Mouse (Mus musculus): Measurements from ENCODE around the gene Fhit. TPM values are rescaled to one million over a fixed set of nuclear protein-coding genes. Genes with fewer than 3 reads are reported as not detected.

Gene Fhit
- polyA plus RNA-seq, 1 experiment from 2014 or later = 4.8 TPM

DNA sequence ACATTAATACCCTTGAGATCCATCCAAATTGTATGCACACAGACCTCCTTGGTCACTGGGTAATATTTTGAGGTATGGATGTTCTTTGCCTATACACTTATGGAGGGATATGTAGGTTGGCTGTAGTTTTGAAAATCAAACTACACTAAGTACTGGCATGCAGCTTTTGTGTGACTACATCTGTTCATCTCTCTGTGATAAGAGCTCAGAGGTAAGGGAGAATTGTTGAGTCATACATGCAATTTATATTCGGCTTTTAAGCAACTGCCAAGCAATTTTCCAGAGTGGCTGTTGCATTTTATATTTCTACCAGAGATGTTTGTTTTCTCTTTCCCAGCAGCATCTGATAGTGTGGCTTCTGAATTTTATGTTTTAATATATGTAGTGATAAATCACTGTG, 1374.4 kb downstream of the Fhit start:
- no peak overlapping the region for H3K4me2 ChIP-seq
- ATAC-seq (ENCODE audit: insufficient number of reproducible peaks, insufficient read depth, low FRiP score, low TSS enrichment, low read depth) = no peak
- H3K9ac ChIP-seq (replicated peaks) = no peak overlapping the region
- H3K36me3 ChIP-seq = no peaks in the 10 kb centered on the region
- H3K4me3 ChIP-seq (replicated peaks) = no peak overlapping the region
- no peaks in the 10 kb centered on the region for H3K27me3 ChIP-seq
- H3K4me1 ChIP-seq (replicated peaks) = no peaks in the 10 kb centered on the region
- no peaks in the 10 kb centered on the region for H3K9me3 ChIP-seq
- WGBS = 88% methylated on average over 1 of the region's 1 CpGs
- no peak overlapping the region for H3K27ac ChIP-seq

DNA sequence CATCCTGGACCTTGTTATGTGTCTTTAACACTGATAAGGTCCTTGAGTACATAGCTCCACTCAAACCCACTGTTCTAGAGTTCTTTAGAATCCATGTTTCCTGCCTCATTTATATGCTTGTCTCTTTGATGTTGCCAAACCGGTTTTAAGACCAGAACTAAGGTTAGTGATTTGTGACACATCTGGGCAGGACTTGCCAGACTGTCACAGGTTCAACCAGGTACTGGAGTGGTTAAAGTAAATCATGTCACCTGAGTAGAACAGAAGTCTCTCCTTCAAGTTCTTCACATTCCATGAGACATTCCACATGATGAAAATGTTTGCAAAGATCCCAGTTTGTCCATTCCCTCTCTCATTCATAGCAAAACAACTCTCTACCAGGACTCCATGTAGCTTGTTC, 1376.0 kb downstream of the Fhit start:
- Histone ChIP-seq H3K27ac (no peak overlapping the region), H3K27me3 (no peaks in the 10 kb centered on the region), H3K36me3 (no peaks in the 10 kb centered on the region), H3K4me3 (replicated peaks) (no peak overlapping the region), H3K9me3 (no peaks in the 10 kb centered on the region), H3K9ac (replicated peaks) (no peak overlapping the region), H3K4me2 (no peak overlapping the region), H3K4me1 (replicated peaks) (no peaks in the 10 kb centered on the region)
- 38% methylated on average over 1 of the region's 1 CpGs for WGBS
- ATAC-seq (ENCODE audit: insufficient number of reproducible peaks, insufficient read depth, low FRiP score, low TSS enrichment, low read depth) = no peak

DNA sequence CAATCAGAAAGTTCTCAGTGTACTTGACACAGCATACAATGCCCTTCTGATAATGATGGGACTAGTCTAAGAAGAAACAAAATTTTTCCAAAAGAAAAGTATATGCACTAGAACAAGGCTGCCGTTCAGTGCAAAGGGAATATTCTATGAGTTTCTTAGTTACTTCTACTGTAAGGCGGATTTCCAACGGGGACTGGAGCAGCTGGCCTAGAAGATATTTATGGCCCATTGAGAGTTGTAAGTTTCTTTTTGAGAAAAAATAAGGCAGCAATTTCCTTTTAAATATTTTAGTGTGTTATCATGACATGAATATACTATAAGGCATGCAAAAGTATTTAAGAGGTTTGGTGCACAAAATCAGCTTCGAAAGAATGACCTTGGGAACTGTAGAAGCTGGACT, 1410.5 kb downstream of the Fhit start:
- Histone ChIP-seq H3K9ac (replicated peaks) (no peak overlapping the region), H3K4me3 (replicated peaks) (no peak overlapping the region), H3K4me1 (replicated peaks) (no peaks in the 10 kb centered on the region), H3K36me3 (no peaks in the 10 kb centered on the region), H3K27ac (no peak overlapping the region), H3K4me2 (no peak overlapping the region), H3K9me3 (no peaks in the 10 kb centered on the region), H3K27me3 (no peaks in the 10 kb centered on the region)
- no peak for ATAC-seq (ENCODE audit: insufficient number of reproducible peaks, insufficient read depth, low FRiP score, low TSS enrichment, low read depth)
- 84% methylated on average over 4 of the region's 4 CpGs for WGBS

DNA sequence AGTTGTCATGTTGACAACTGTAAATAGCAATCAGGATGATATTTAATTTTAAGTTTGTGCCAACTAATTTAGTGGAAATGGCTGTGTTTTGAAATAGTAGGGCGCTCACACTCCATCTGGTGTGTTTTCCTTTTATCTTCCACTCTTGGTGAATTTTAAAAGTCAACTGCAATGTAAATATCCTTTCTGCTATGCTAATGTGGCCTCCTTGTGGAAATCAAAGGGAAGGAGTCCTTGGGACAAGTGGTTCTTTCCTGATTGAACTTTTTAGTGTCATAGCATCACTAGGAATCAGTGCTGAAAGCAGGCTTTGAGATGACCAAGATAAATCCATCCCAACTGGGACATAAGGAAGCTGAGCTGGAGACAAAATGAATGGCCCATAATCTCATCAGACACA, 1413.1 kb downstream of the Fhit start:
- Histone ChIP-seq H3K9ac (replicated peaks) (no peak overlapping the region), H3K27ac (no peak overlapping the region), H3K4me3 (replicated peaks) (no peak overlapping the region), H3K4me2 (no peak overlapping the region), H3K9me3 (no peaks in the 10 kb centered on the region), H3K4me1 (replicated peaks) (no peaks in the 10 kb centered on the region), H3K27me3 (no peaks in the 10 kb centered on the region), H3K36me3 (no peaks in the 10 kb centered on the region)
- ATAC-seq (ENCODE audit: insufficient number of reproducible peaks, insufficient read depth, low FRiP score, low TSS enrichment, low read depth) = no peak
- 80% methylated on average over 1 of the region's 1 CpGs for WGBS

DNA sequence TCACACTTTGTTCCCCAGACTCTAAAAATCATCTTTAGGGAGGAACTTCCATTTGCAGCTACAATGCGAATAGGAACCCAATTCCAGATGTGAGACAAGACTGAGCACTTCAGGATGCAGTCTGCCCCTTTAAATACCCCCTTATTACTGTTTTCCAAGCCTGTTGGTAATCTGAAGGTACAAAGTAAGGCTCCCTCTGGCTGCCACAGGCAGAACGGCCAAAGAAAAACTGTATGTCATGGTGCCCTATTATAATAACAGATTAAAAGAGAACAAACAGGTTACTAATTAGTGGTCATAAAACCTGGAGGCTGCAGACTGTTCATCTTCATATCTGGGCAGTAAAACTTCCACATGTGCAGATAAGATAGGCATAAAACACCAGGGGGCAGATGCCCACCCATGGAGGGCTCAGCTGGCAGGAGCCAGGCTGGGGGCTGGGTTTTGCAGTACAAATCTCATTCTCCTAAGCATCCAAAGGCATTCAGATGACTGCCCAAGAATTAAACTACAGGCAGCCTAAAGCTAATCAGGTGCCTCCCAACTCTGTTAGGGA, 1439.8 kb downstream of the Fhit start:
- H3K4me3 ChIP-seq (replicated peaks) = no peak overlapping the region
- no peaks in the 10 kb centered on the region for H3K36me3 ChIP-seq
- H3K27me3 ChIP-seq = no peaks in the 10 kb centered on the region
- no peaks in the 10 kb centered on the region for H3K9me3 ChIP-seq
- no peak for ATAC-seq (ENCODE audit: insufficient number of reproducible peaks, insufficient read depth, low FRiP score, low TSS enrichment, low read depth)
- no peak overlapping the region for H3K27ac ChIP-seq
- 26% methylated on average over 2 of the region's 2 CpGs for WGBS
- H3K4me1 ChIP-seq (replicated peaks) = no peaks in the 10 kb centered on the region
- no peak overlapping the region for H3K4me2 ChIP-seq
- H3K9ac ChIP-seq (replicated peaks) = no peak overlapping the region

DNA sequence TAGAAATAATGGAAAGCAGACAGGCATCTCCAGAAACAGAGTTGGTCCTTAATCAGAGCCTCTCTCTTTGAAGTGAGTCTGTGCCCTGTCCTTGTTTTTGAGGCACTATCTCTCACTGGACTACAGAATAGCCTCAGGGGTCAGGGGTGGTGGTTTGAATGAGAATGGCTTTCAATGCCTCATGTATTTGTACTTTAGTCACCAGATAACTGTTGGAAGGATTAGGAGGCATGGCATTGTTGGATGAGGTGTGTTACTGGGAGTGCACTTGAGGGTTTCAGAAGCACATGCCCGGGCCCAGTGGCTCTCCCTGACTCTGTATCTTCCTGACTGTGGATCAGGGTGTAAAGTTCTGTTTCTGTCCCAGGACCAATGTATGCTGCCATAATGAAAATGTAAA, 1463.2 kb downstream of the Fhit start:
- WGBS = 81% methylated on average over 1 of the region's 1 CpGs
- Histone ChIP-seq H3K4me2 (no peak overlapping the region), H3K9me3 (no peaks in the 10 kb centered on the region), H3K9ac (replicated peaks) (no peak overlapping the region), H3K4me1 (replicated peaks) (peaks cover 3% of the 10 kb centered on the region; the same call in 1 of the 2 replicates), H3K4me3 (replicated peaks) (no peak overlapping the region), H3K27me3 (no peaks in the 10 kb centered on the region), H3K27ac (no peak overlapping the region), H3K36me3 (no peaks in the 10 kb centered on the region)
- no peak for ATAC-seq (ENCODE audit: insufficient number of reproducible peaks, insufficient read depth, low FRiP score, low TSS enrichment, low read depth)

DNA sequence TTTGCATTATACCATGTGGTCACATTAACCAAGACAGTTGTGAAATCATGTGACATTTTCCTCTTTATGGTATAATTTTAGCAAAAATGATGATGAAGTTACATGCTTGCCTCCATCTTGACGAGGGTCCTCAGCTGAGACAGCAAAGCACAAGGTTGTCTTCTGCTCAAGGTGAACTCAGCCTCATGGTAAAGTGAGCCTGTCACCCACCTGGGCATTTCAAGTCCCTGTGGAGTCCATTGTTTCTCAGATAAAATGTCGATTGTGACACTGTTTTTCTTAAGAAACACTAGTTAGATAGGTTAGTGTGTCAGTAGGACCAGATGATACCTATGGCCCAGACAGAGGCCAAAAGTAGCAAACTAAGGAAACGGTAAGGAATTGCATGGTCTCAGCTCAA, 1464.7 kb downstream of the Fhit start:
- Histone ChIP-seq H3K9me3 (no peaks in the 10 kb centered on the region), H3K27ac (no peak overlapping the region), H3K4me3 (replicated peaks) (no peak overlapping the region), H3K4me1 (replicated peaks) (peaks cover 3% of the 10 kb centered on the region; the same call in 1 of the 2 replicates), H3K27me3 (no peaks in the 10 kb centered on the region), H3K9ac (replicated peaks) (no peak overlapping the region), H3K4me2 (no peak overlapping the region), H3K36me3 (no peaks in the 10 kb centered on the region)
- WGBS = 85% methylated on average over 3 of the region's 3 CpGs
- ATAC-seq (ENCODE audit: insufficient number of reproducible peaks, insufficient read depth, low FRiP score, low TSS enrichment, low read depth) = no peak

DNA sequence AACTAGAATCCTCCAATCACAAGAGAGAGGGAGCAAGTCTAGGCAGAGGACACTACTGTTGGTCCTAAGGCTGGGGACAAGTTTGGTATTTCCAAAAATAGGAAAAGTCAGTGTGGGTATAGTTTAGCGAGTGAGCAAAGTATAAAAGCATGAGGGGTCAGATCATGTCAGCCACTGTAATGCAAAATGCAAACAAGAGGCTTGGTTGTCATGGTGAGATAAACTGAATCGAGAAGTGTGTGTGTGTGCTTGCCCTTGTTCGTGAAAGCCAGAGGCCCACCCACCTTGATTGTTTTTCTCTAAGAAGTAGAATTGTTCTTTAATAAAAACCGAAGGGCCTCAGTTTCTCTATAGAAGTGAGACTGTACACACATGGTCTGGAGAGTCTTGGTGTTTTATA, 1465.8 kb downstream of the Fhit start:
- Histone ChIP-seq H3K36me3 (no peaks in the 10 kb centered on the region), H3K9me3 (no peaks in the 10 kb centered on the region), H3K27ac (no peak overlapping the region), H3K9ac (replicated peaks) (no peak overlapping the region), H3K27me3 (no peaks in the 10 kb centered on the region), H3K4me3 (replicated peaks) (no peak overlapping the region), H3K4me2 (no peak overlapping the region), H3K4me1 (replicated peaks) (peaks cover 3% of the 10 kb centered on the region; the same call in 1 of the 2 replicates)
- no peak for ATAC-seq (ENCODE audit: insufficient number of reproducible peaks, insufficient read depth, low FRiP score, low TSS enrichment, low read depth)
- 83% methylated on average over 4 of the region's 4 CpGs for WGBS

DNA sequence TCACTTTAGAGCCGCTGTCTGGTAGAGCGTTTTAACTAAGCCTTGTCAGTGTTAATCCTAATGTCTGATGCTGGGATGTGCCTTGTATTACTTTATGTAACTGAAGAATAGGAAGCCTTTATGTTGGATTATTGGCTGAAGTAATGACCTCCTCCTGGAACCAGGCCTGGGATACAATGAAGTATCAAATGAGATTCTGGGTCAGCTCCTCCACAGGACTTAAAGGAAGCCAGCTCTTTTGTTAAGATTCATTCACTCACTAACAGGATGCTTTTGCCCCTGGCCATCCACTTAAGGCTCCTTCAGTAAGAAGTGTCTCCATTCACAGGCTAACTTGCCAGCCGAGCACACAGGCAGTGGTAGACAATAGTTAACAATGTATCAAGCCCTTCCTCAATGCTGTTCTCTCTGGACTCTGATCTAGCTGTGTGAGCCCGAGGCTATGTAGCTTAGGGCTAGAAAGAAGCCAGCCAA, 1466.6 kb downstream of the Fhit start:
- Histone ChIP-seq H3K36me3 (no peaks in the 10 kb centered on the region), H3K4me1 (replicated peaks) (peaks cover 3% of the 10 kb centered on the region; the same call in 1 of the 2 replicates), H3K9me3 (no peaks in the 10 kb centered on the region), H3K27ac (no peak overlapping the region), H3K4me2 (no peak overlapping the region), H3K27me3 (no peaks in the 10 kb centered on the region), H3K9ac (replicated peaks) (no peak overlapping the region), H3K4me3 (replicated peaks) (no peak overlapping the region)
- 88% methylated on average over 4 of the region's 4 CpGs for WGBS
- no peak for ATAC-seq (ENCODE audit: insufficient number of reproducible peaks, insufficient read depth, low FRiP score, low TSS enrichment, low read depth)

DNA sequence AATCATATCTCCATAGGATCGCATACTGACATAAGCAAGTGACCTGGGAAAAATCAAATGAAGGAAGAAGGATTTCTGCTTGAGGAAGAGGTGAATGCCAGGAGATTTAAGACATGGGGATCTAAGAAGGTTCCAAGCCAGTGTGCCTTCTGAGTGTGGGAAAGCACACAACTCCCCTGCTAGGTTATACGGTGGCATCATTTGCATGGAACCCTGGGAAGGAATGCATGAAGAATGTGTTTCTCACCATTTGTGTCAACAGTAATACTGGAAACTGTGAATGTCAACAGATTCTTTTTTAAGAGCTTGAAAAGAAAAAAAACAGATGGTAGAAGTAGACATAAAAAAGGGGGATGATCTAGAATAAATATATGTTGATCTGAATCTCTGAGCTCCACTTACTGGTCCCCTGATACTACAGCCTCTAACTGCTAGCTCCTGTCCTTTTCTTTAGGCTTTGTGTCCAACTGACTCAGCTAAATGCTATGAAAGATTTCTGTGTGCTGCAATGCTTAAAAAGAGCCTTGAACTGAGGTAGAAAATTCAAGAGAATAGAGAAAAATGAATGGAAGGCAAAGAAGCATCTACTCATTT, 1473.1 kb downstream of the Fhit start:
- no peak overlapping the region for H3K4me3 ChIP-seq (replicated peaks)
- WGBS = 73% methylated on average over 2 of the region's 2 CpGs
- no peak overlapping the region for H3K27ac ChIP-seq
- H3K27me3 ChIP-seq = no peaks in the 10 kb centered on the region
- no peaks in the 10 kb centered on the region for H3K9me3 ChIP-seq
- no peak for ATAC-seq (ENCODE audit: insufficient number of reproducible peaks, insufficient read depth, low FRiP score, low TSS enrichment, low read depth)
- H3K4me2 ChIP-seq = no peak overlapping the region
- no peaks in the 10 kb centered on the region for H3K36me3 ChIP-seq
- no peak overlapping the region for H3K9ac ChIP-seq (replicated peaks)
- H3K4me1 ChIP-seq (replicated peaks) = no peaks in the 10 kb centered on the region

DNA sequence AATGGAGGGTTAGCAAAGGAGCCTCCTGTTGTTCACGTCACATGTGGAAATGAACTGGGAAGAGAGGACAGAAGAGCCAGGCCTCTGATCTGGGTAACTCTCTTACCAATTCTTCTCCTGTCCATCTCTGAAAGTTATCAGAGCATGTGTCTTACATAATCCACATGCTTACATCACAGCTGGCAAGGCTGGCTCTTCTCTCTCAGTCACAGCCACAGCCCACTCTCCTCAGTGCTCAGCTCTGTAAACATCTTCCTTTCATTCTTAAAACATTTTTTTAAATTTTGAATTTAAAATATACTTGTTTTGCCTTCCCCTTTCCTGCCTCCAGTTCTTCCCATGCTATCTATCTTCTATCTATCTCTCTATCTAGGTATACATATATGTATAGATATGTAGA, 1477.5 kb downstream of the Fhit start:
- Histone ChIP-seq H3K9me3 (no peaks in the 10 kb centered on the region), H3K36me3 (no peaks in the 10 kb centered on the region), H3K9ac (replicated peaks) (no peak overlapping the region), H3K27me3 (no peaks in the 10 kb centered on the region), H3K4me1 (replicated peaks) (no peaks in the 10 kb centered on the region), H3K4me2 (no peak overlapping the region), H3K4me3 (replicated peaks) (no peak overlapping the region), H3K27ac (no peak overlapping the region)
- no peak for ATAC-seq (ENCODE audit: insufficient number of reproducible peaks, insufficient read depth, low FRiP score, low TSS enrichment, low read depth)
- WGBS = 58% methylated on average over 1 of the region's 1 CpGs

DNA sequence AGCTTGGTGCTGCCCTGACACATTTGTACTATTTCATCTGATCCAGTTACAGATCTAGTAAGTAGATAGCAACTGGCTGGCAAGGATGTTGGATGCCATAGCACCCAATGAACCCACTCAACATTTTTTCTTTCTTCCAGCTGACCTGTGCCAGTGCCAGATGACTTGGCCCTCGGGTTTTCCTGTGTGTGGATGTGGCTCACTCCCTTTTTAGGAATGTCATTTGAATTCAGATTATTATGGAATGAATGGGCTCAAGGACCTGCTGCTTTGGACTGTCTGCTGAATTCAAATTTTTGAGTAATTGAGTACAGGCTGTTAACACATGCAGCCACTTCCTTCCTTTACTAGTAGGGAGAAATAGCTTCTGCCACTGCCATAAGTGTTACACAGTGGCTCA, 1489.1 kb downstream of the Fhit start:
- H3K4me3 ChIP-seq (replicated peaks) = no peak overlapping the region
- H3K36me3 ChIP-seq = no peaks in the 10 kb centered on the region
- ATAC-seq (ENCODE audit: insufficient number of reproducible peaks, insufficient read depth, low FRiP score, low TSS enrichment, low read depth) = no peak
- no peaks in the 10 kb centered on the region for H3K27me3 ChIP-seq
- WGBS = 82% methylated on average over 1 of the region's 1 CpGs
- H3K4me1 ChIP-seq (replicated peaks) = no peaks in the 10 kb centered on the region
- H3K9ac ChIP-seq (replicated peaks) = no peak overlapping the region
- H3K4me2 ChIP-seq = no peak overlapping the region
- H3K27ac ChIP-seq = no peak overlapping the region
- H3K9me3 ChIP-seq = no peaks in the 10 kb centered on the region

Measured in limb, embryonic 12.5 days (tissue).